ENCODE assay signal across 29 mouse cellular contexts in the genomic region with DNA sequence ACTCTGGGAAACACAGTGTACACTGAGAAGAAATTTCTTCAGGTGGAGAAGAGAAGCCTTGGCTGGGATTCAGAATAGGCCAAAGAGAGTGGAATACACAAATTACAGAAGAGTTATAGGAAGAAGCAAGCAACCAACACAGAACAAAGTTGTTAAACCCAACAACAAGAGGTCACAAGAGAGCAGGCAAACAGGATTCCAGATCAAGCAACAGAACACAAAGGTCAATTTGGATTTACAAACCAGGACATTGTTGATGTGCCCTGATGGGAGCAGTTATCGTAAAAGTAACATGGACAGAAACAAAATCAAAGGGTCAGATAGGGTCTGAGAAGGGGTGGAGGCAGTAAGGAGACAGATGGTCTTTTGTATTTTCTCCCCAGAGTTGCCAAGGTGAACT. TPM values are rescaled to one million over a fixed set of nuclear protein-coding genes. Genes with fewer than 3 reads are reported as not detected.
"Had no signal": no experiment of that assay in that cellular context is flagged by ENCODE, and none has a peak within 500 bp of the region (broad histone marks: within the 10 kb centered on the region; RNA-seq: fewer than 3 reads in every experiment).

No protein-coding gene starts in this region.

- DNase-seq: gastrocnemius, adult 2 months; gastrocnemius, postnatal 10 days; gastrocnemius, postnatal 25 days; heart, postnatal 10 days; heart, postnatal 4 days; kidney, adult 18-20 months; kidney, adult 8-10 months; kidney, postnatal 10 days; kidney, postnatal 25 days; kidney, postnatal 4 days; left cerebral cortex, postnatal 4 days; liver, embryonic 13.5 days had no signal

- H3K36me3 ChIP-seq: hindbrain, embryonic 10.5 days; hindbrain, embryonic 12.5 days; intestine, embryonic 15.5 days; liver, embryonic 13.5 days; liver, embryonic 15.5 days had no signal

- H3K4me3 ChIP-seq: gastrocnemius, adult 2 months; hindbrain, embryonic 10.5 days; hindbrain, embryonic 12.5 days; intestine, embryonic 15.5 days; layer of hippocampus, adult 2 months; left cerebral cortex, adult 2 months; limb, embryonic 12.5 days; liver, embryonic 13.5 days; liver, embryonic 15.5 days had no signal

- H3K9ac ChIP-seq: hindbrain, embryonic 12.5 days; hindbrain, embryonic 14.5 days; intestine, embryonic 15.5 days; limb, embryonic 12.5 days; liver, embryonic 13.5 days; liver, embryonic 15.5 days had no signal

- H3K27ac ChIP-seq: gastrocnemius, adult 2 months; hindbrain, embryonic 10.5 days; hindbrain, embryonic 12.5 days; hindbrain, embryonic 14.5 days; intestine, embryonic 15.5 days; layer of hippocampus, adult 2 months; left cerebral cortex, adult 2 months; limb, embryonic 12.5 days; liver, embryonic 13.5 days; liver, embryonic 15.5 days had no signal

- H3K27me3 ChIP-seq: hindbrain, embryonic 12.5 days; intestine, embryonic 15.5 days; limb, embryonic 12.5 days; liver, embryonic 13.5 days; liver, embryonic 15.5 days had no signal

- ATAC-seq: hindbrain, embryonic 16.5 days; inflammation-experienced regulatory T-cells, adult 6 months; intestine, embryonic 15.5 days; intestine, postnatal 0 days had no signal

- H3K9me3 ChIP-seq: hindbrain, embryonic 10.5 days; hindbrain, embryonic 12.5 days; intestine, embryonic 15.5 days; limb, embryonic 12.5 days; liver, embryonic 13.5 days; liver, embryonic 15.5 days had no signal

- H3K4me2 ChIP-seq: heart, embryonic 11.5 days; hindbrain, embryonic 12.5 days; hindbrain, embryonic 14.5 days; intestine, embryonic 15.5 days; limb, embryonic 12.5 days; liver, embryonic 13.5 days; liver, embryonic 15.5 days had no signal

RNA-seq across cellular contexts. Expression of a gene that starts 38.8 kb away (rescaled TPM):
- total RNA-seq: granulocyte monocyte progenitor cell, adult 5-6 weeks had no signal

RNA-seq across cellular contexts. Expression of a gene that starts 45.6 kb away (rescaled TPM):
- total RNA-seq: gastrocnemius, adult 2 months; gastrocnemius, postnatal 25 days; granulocyte monocyte progenitor cell, adult 5-6 weeks; layer of hippocampus, adult 2 months; layer of hippocampus, postnatal 10 days; layer of hippocampus, postnatal 25 days; left cerebral cortex, adult 2 months; left cerebral cortex, postnatal 14 days; left cerebral cortex, postnatal 4 days had no signal
- polyA plus RNA-seq: frontal cortex, adult 2 months; inflammation-experienced regulatory T-cells, adult 6 months had no signal
